In the genomic region with DNA sequence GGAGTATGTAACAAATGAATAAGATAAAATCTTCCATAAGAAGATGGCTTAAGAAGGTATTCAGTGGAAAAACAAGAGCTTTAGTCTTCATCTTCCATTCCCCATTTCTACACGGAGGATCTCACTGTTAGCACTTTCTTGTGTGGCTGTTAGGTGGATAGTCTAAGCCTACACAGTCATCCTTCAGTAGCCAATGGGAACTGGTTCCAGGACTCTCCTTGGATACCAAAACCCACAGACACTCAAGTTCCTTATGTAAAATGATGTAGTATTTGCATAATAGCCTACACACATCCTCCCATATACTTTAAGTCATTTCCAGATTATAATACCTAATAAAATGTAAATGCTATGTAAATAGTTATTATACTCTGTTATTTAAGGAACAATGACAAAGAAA, we compare ENCODE assay signal across 22 mouse cellular contexts. TPM values are rescaled to one million over a fixed set of nuclear protein-coding genes. Genes with fewer than 3 reads are reported as not detected.
DNase-seq lines count a peak whose midpoint lies in the region; ATAC-seq lines count a peak whose summit lies in the region.
"Had no signal": no experiment of that assay in that cellular context is flagged by ENCODE, and none has a peak within 500 bp of the region (broad histone marks: within the 10 kb centered on the region; RNA-seq: fewer than 3 reads in every experiment).

No protein-coding gene starts in this region.

- peaks cover 98% of the 10 kb centered on the region for H3K27me3 ChIP-seq in forebrain, embryonic 10.5 days (ENCODE audit: poor library complexity, severe bottlenecking)
- H3K27me3 ChIP-seq: CH12.LX had no signal

- WGBS in forebrain, embryonic 10.5 days = 59% methylated on average over 1 of the region's 1 CpGs

- ATAC-seq in frontal cortex, adult (ENCODE audit: low TSS enrichment) = peak; percentile 85; the same call in 1 of the 2 replicates
- ATAC-seq: activated CD4-positive, CD25-positive, alpha-beta regulatory T cell, adult 4 months; CD4-positive, CD25-positive, alpha-beta regulatory T cell, adult 4 months; Patski had no signal

- no peak overlapping the region for H3K4me3 ChIP-seq in forebrain, embryonic 10.5 days

- DNase-seq in frontal cortex, postnatal 14 days (ENCODE audit: low spot score in 2 of 2) = no peak
- peak; percentile 36 for DNase-seq in brain, adult 2 months (ENCODE audit: low read depth, low spot score)
- peak; percentile 15 for DNase-seq in telencephalon, adult 2 months (ENCODE audit: low read depth, low spot score)
- no peak for DNase-seq in heart, adult 8-10 months (ENCODE audit: low spot score)
- DNase-seq in forebrain, embryonic 10.5 days (ENCODE audit: extremely low spot score, low spot score) = no peak
- DNase-seq: adrenal gland, adult 2 months; adrenal gland, adult 8-10 months; adrenal gland, postnatal 10 days; adrenal gland, postnatal 14 days; adrenal gland, postnatal 25 days; adrenal gland, postnatal 36 days; B cell, adult 2 months; cerebellum, adult 11 months; cerebellum, adult 11-12 months; cerebellum, adult 18-20 months; cerebellum, adult 2 months had no signal

- H3K4me1 ChIP-seq in forebrain, embryonic 10.5 days = no peaks in the 10 kb centered on the region

- H3K36me3 ChIP-seq in forebrain, embryonic 10.5 days (replicated peaks) = no peaks in the 10 kb centered on the region
- H3K36me3 ChIP-seq: G1E had no signal

- no peak overlapping the region for H3K27ac ChIP-seq in forebrain, embryonic 10.5 days

- no peaks in the 10 kb centered on the region for H3K9me3 ChIP-seq in forebrain, embryonic 10.5 days
- H3K9me3 ChIP-seq: G1E had no signal

RNA-seq across cellular contexts. Expression of a gene that starts 46.5 kb away (rescaled TPM):
- 10 to 100 TPM; 64.3 to 87.0 (median 82.0) TPM for total RNA-seq in heart, adult 8-10 months (2022)
- polyA plus RNA-seq in forebrain, embryonic 10.5 days (2016; fragmentation: Nextera tagmentation; extraction: Ambion mirVana) = 1.3 and 1.4 TPM in 2 replicates
- polyA plus RNA-seq: activated CD4-positive, CD25-positive, alpha-beta regulatory T cell, adult 4 months had no signal

Comparison
In these comparisons a context has a peak if more than half of its experiments do, and no peak if none do; other contexts are left out.
1. DNase-seq: peak in brain, adult 2 months (single experiment) and telencephalon, adult 2 months (single experiment); none in frontal cortex, postnatal 14 days (0 of 2), heart, adult 8-10 months (single experiment) and forebrain, embryonic 10.5 days (single experiment).